Mouse (Mus musculus): ENCODE measurements at regions not wholly inside any gene's neighbourhood (a gene's known extent, or its start where the extent isn't known, plus 50 kb on each side); places are given as distances from the start of the nearest gene placed in this dataset.

GRCm38 (mm10) chr8:8951186-8951585, 260.9 kb upstream of the Arglu1 start:
- H3K27ac ChIP-seq (replicated peaks; ENCODE audit: low read depth, low read length) = no peak overlapping the region
- no peak overlapping the region for H3K4me2 ChIP-seq (replicated peaks; ENCODE audit: low read depth, low read length, severe bottlenecking)
- H3K4me1 ChIP-seq (ENCODE audit: control insufficient read depth, insufficient read depth, low read length) = no peaks in the 10 kb centered on the region
- TF ChIP-seq POLR2A (IDR thresholded peaks at IDR 0.05; ENCODE audit: borderline replicate concordance, extremely low read depth, insufficient read depth, insufficient read length) = no peak
- DNase-seq (ENCODE audit: low spot score) = no peak
- no peak overlapping the region for H3K4me3 ChIP-seq (replicated peaks; ENCODE audit: low read length)
- H3K27me3 ChIP-seq (ENCODE audit: control insufficient read depth, insufficient read depth, low read length) = no peaks in the 10 kb centered on the region
- no peak for ATAC-seq (ENCODE audit: low FRiP score, low read depth)
- H3K9ac ChIP-seq (ENCODE audit: low read depth, low read length, severe bottlenecking) = no peak overlapping the region
- 35% methylated on average over 9 of the region's 9 CpGs for WGBS
- peaks cover 6% of the 10 kb centered on the region; the same call in 1 of the 2 replicates for H3K9me3 ChIP-seq (ENCODE audit: control insufficient read depth, low read length)
- H3K36me3 ChIP-seq (ENCODE audit: control insufficient read depth, insufficient read depth, low read length) = no peaks in the 10 kb centered on the region

GRCm38 (mm10) chr8:8947516-8948161, 257.3 kb upstream of the Arglu1 start:
- H3K4me3 ChIP-seq (replicated peaks; ENCODE audit: low read length) = no peak overlapping the region
- no peaks in the 10 kb centered on the region for H3K9me3 ChIP-seq (ENCODE audit: control insufficient read depth, low read length)
- H3K4me2 ChIP-seq (replicated peaks; ENCODE audit: low read depth, low read length, severe bottlenecking) = no peak overlapping the region
- no peak for TF ChIP-seq POLR2A (IDR thresholded peaks at IDR 0.05; ENCODE audit: borderline replicate concordance, extremely low read depth, insufficient read depth, insufficient read length)
- 19% methylated on average over 7 of the region's 7 CpGs for WGBS
- DNase-seq (ENCODE audit: low spot score) = peak; percentile 20
- no peaks in the 10 kb centered on the region for H3K4me1 ChIP-seq (ENCODE audit: control insufficient read depth, insufficient read depth, low read length)
- H3K27ac ChIP-seq (replicated peaks; ENCODE audit: low read depth, low read length) = no peak overlapping the region
- H3K9ac ChIP-seq (ENCODE audit: low read depth, low read length, severe bottlenecking) = no peak overlapping the region
- H3K27me3 ChIP-seq (ENCODE audit: control insufficient read depth, insufficient read depth, low read length) = no peaks in the 10 kb centered on the region
- no peak for ATAC-seq (ENCODE audit: low FRiP score, low read depth)
- H3K36me3 ChIP-seq (ENCODE audit: control insufficient read depth, insufficient read depth, low read length) = no peaks in the 10 kb centered on the region

- H3K27ac ChIP-seq (replicated peaks; ENCODE audit: low read depth, low read length) = no peak overlapping the region
- ATAC-seq (ENCODE audit: low FRiP score, low read depth) = no peak
- H3K4me2 ChIP-seq (replicated peaks; ENCODE audit: low read depth, low read length, severe bottlenecking) = no peak overlapping the region
- no peak for DNase-seq (ENCODE audit: low spot score)
- no peaks in the 10 kb centered on the region for H3K4me1 ChIP-seq (ENCODE audit: control insufficient read depth, insufficient read depth, low read length)
- TF ChIP-seq POLR2A (IDR thresholded peaks at IDR 0.05; ENCODE audit: borderline replicate concordance, extremely low read depth, insufficient read depth, insufficient read length) = no peak
- no peaks in the 10 kb centered on the region for H3K27me3 ChIP-seq (ENCODE audit: control insufficient read depth, insufficient read depth, low read length)
- H3K4me3 ChIP-seq (replicated peaks; ENCODE audit: low read length) = no peak overlapping the region
- no peaks in the 10 kb centered on the region for H3K36me3 ChIP-seq (ENCODE audit: control insufficient read depth, insufficient read depth, low read length)
- no peak overlapping the region for H3K9ac ChIP-seq (ENCODE audit: low read depth, low read length, severe bottlenecking)
- H3K9me3 ChIP-seq (ENCODE audit: control insufficient read depth, low read length) = no peaks in the 10 kb centered on the region
- WGBS = 88% methylated on average over 6 of the region's 6 CpGs
Observed at GRCm38 (mm10) chr8:8942991-8943390, 252.7 kb upstream of the Arglu1 start.

- Histone ChIP-seq H3K4me3 (replicated peaks; ENCODE audit: low read length) (no peak overlapping the region), H3K9me3 (ENCODE audit: control insufficient read depth, low read length) (no peaks in the 10 kb centered on the region), H3K36me3 (ENCODE audit: control insufficient read depth, insufficient read depth, low read length) (no peaks in the 10 kb centered on the region), H3K9ac (ENCODE audit: low read depth, low read length, severe bottlenecking) (no peak overlapping the region), H3K4me1 (ENCODE audit: control insufficient read depth, insufficient read depth, low read length) (0 out of 2 replicates have a peak, but pooled peaks cover 3% of the 10 kb centered on the region), H3K27me3 (ENCODE audit: control insufficient read depth, insufficient read depth, low read length) (no peaks in the 10 kb centered on the region), H3K27ac (replicated peaks; ENCODE audit: low read depth, low read length) (no peak overlapping the region), H3K4me2 (replicated peaks; ENCODE audit: low read depth, low read length, severe bottlenecking) (no peak overlapping the region)
- ATAC-seq (ENCODE audit: low FRiP score, low read depth) = no peak
- WGBS = 83% methylated on average over 4 of the region's 4 CpGs
- DNase-seq (ENCODE audit: low spot score) = no peak
- TF ChIP-seq POLR2A (IDR thresholded peaks at IDR 0.05; ENCODE audit: borderline replicate concordance, extremely low read depth, insufficient read depth, insufficient read length) = no peak
Observed at GRCm38 (mm10) chr8:8940899-8941298, 250.6 kb upstream of the Arglu1 start.

- Histone ChIP-seq H3K4me2 (replicated peaks; ENCODE audit: low read depth, low read length, severe bottlenecking) (no peak overlapping the region), H3K4me3 (replicated peaks; ENCODE audit: low read length) (no peak overlapping the region), H3K9me3 (ENCODE audit: control insufficient read depth, low read length) (no peaks in the 10 kb centered on the region), H3K9ac (ENCODE audit: low read depth, low read length, severe bottlenecking) (no peak overlapping the region), H3K4me1 (ENCODE audit: control insufficient read depth, insufficient read depth, low read length) (0 out of 2 replicates have a peak, but pooled peaks cover 3% of the 10 kb centered on the region), H3K36me3 (ENCODE audit: control insufficient read depth, insufficient read depth, low read length) (no peaks in the 10 kb centered on the region), H3K27me3 (ENCODE audit: control insufficient read depth, insufficient read depth, low read length) (no peaks in the 10 kb centered on the region), H3K27ac (replicated peaks; ENCODE audit: low read depth, low read length) (no peak overlapping the region)
- DNase-seq (ENCODE audit: low spot score) (no peak), ATAC-seq (ENCODE audit: low FRiP score, low read depth) (no peak)
- no peak for TF ChIP-seq POLR2A (IDR thresholded peaks at IDR 0.05; ENCODE audit: borderline replicate concordance, extremely low read depth, insufficient read depth, insufficient read length)
- WGBS = 86% methylated on average over 7 of the region's 7 CpGs
Observed at GRCm38 (mm10) chr8:8938536-8938935, 248.2 kb upstream of the Arglu1 start.

Data from limb, embryonic 14.5 days (tissue).